Mouse (Mus musculus) G1E (cell line): ENCODE measurements around the gene Ntrk3.

Source experiments
- CTCF ChIP-seq: IDR thresholded peaks from 2 replicates; pipeline ENCODE4 v1.5.1; 2012; ENCODE audit warnings: low read depth, low read length, inconsistent platforms, mixed read lengths
- GATA1 ChIP-seq: IDR thresholded peaks from 2 replicates; pipeline ENCODE4 v1.6.1; 2012; ENCODE audit warnings: borderline replicate concordance, low read length, inconsistent platforms, mixed read lengths
- POLR2AphosphoS5 ChIP-seq: IDR thresholded peaks from 2 replicates; pipeline ENCODE4 v1.6.1; 2012; ENCODE audit warnings: low read depth, low read length, inconsistent platforms; ENCODE audit not compliant: insufficient replicate concordance

GRCm38 (mm10) chr7:78157946-78158345 is 579.9 kb downstream of the Ntrk3 start:
- TF ChIP-seq CTCF (no peak), POLR2AphosphoS5 (no peak), GATA1 (no peak)
